Mouse (Mus musculus) heart, embryonic 14.5 days (tissue): ENCODE measurements at regions not wholly inside any gene's neighbourhood (a gene's known extent, or its start where the extent isn't known, plus 50 kb on each side); places are given as distances from the start of the nearest gene placed in this dataset.

Experiments
- ATAC-seq: fragments of 200-750 bp; cut with Nextera tagmentation; 2 replicates; pipeline ENCODE4 v1.8.0; 2017; ENCODE audit warnings: low read depth, moderate TSS enrichment; ENCODE audit not compliant: insufficient number of reproducible peaks, insufficient read depth, low FRiP score
- H3K27ac ChIP-seq, 2 experiments: fragments of 200-500 bp in 1 of 2; fragments of 300-500 bp in 1 of 2; sonication (generic) in 1 of 2; replicated peaks in 1 of 2; 2 replicates each; pipeline ENCODE4 v1.5.1; 2012 to 2014; ENCODE audit warnings: low read depth in 2 of 2, low read length in 2 of 2, control low read depth in 1 of 2, mild to moderate bottlenecking in 1 of 2, mixed read lengths in 1 of 2; ENCODE audit not compliant: control insufficient read depth in 1 of 2, insufficient read depth in 1 of 2
- H3K27me3 ChIP-seq: fragments of 300-500 bp; sonication (generic); 2 replicates; pipeline ENCODE4 v1.6.1; 2014; ENCODE audit warnings: mild to moderate bottlenecking, low read length, control low read depth; ENCODE audit not compliant: control insufficient read depth, insufficient read depth
- H3K36me3 ChIP-seq: fragments of 300-500 bp; sonication (generic); 2 replicates; pipeline ENCODE4 v1.6.1; 2014; ENCODE audit warnings: mild to moderate bottlenecking, control low read depth, low read length, mixed read lengths; ENCODE audit not compliant: control insufficient read depth, insufficient read depth
- H3K4me1 ChIP-seq, 2 experiments: fragments of 200-500 bp in 1 of 2; fragments of 300-500 bp in 1 of 2; sonication (generic) in 1 of 2; 2 replicates each; pipeline ENCODE4 v1.6.1; 2012 to 2014; ENCODE audit warnings: low read length in 2 of 2, control low read depth in 1 of 2, mixed read lengths in 1 of 2; ENCODE audit not compliant: control insufficient read depth in 2 of 2, insufficient read depth in 2 of 2
- H3K4me2 ChIP-seq: fragments of 300-500 bp; sonication (generic); 2 replicates; pipeline ENCODE4 v1.6.1; 2014; ENCODE audit warnings: mild to moderate bottlenecking, low read length
- H3K4me3 ChIP-seq, 2 experiments: fragments of 200-500 bp in 1 of 2; fragments of 300-500 bp in 1 of 2; sonication (generic) in 1 of 2; 2 replicates each; pipeline ENCODE4 v1.5.1; 2012 to 2014; ENCODE audit warnings: low read length in 2 of 2, mild to moderate bottlenecking in 2 of 2, control low read depth in 1 of 2, low read depth in 1 of 2, moderate library complexity in 1 of 2; ENCODE audit not compliant: control insufficient read depth in 1 of 2, insufficient read depth in 1 of 2
- H3K9ac ChIP-seq: fragments of 300-500 bp; sonication (generic); 2 replicates; pipeline ENCODE4 v1.6.1; 2014; ENCODE audit warnings: mild to moderate bottlenecking, low read length
- H3K9me3 ChIP-seq: fragments of 300-500 bp; sonication (generic); 2 replicates; pipeline ENCODE4 v1.6.1; 2016; ENCODE audit warnings: low read length, control low read depth; ENCODE audit not compliant: control insufficient read depth
- WGBS: fragments of 180-500 bp; shearing (Covaris S2); extraction: QIAGEN DNeasy Blood & Tissue Kit; methylation state at CpG from one replicate; pipeline ENCODE4 v1.1.7; 2014; 5-methylcytosine and 5-hydroxymethylcytosine counted together

- Histone ChIP-seq H3K4me1 (peaks cover 4 to 6% of the 10 kb centered on the region in 2 experiments; a peak in 3 of 4 replicates), H3K4me3 (no peak overlapping the region), H3K36me3 (no peaks in the 10 kb centered on the region), H3K9me3 (no peaks in the 10 kb centered on the region), H3K4me2 (peak overlapping the region; percentile 18; the same call in 1 of the 2 replicates), H3K27me3 (no peaks in the 10 kb centered on the region), H3K9ac (no peak overlapping the region), H3K27ac (no peak overlapping the region)
- no peak for ATAC-seq
- 26% methylated on average over 10 of the region's 10 CpGs for WGBS
These were observed 121.5 kb upstream of the Cep162 start for GRCm38 (mm10) chr9:87376731-87377310.

GRCm38 (mm10) chr9:87372251-87372905 lies 117.0 kb upstream of the Cep162 start:
- Histone ChIP-seq H3K4me3 (no peak overlapping the region), H3K36me3 (no peaks in the 10 kb centered on the region), H3K27me3 (no peaks in the 10 kb centered on the region), H3K9me3 (no peaks in the 10 kb centered on the region), H3K4me1 (peaks cover 0 to 2% of the 10 kb centered on the region in 2 experiments; a peak in 2 of 4 replicates), H3K4me2 (no peak overlapping the region), H3K27ac (no peak overlapping the region), H3K9ac (no peak overlapping the region)
- 58% methylated on average over 4 of the region's 4 CpGs for WGBS
- ATAC-seq: no peak

GRCm38 (mm10) chr9:87369059-87369458 lies 113.7 kb upstream of the Cep162 start:
- WGBS: 60% methylated on average over 4 of the region's 4 CpGs
- Histone ChIP-seq H3K36me3 (no peaks in the 10 kb centered on the region), H3K4me3 (no peak overlapping the region), H3K9me3 (no peaks in the 10 kb centered on the region), H3K27me3 (no peaks in the 10 kb centered on the region), H3K9ac (no peak overlapping the region), H3K4me2 (no peak overlapping the region), H3K4me1 (no peaks in the 10 kb centered on the region), H3K27ac (no peak overlapping the region)
- no peak for ATAC-seq

GRCm38 (mm10) chr9:87347008-87347407 lies 91.7 kb upstream of the Cep162 start:
- Histone ChIP-seq H3K36me3 (no peaks in the 10 kb centered on the region), H3K27me3 (no peaks in the 10 kb centered on the region), H3K27ac (no peak overlapping the region), H3K9me3 (no peaks in the 10 kb centered on the region), H3K4me1 (no peaks in the 10 kb centered on the region), H3K4me2 (no peak overlapping the region), H3K9ac (no peak overlapping the region), H3K4me3 (no peak overlapping the region)
- no peak for ATAC-seq
- 72% methylated on average over 1 of the region's 1 CpGs for WGBS

- Histone ChIP-seq H3K9ac (no peak overlapping the region), H3K36me3 (no peaks in the 10 kb centered on the region), H3K4me3 (no peak overlapping the region), H3K4me2 (no peak overlapping the region), H3K9me3 (no peaks in the 10 kb centered on the region), H3K27ac (no peak overlapping the region), H3K27me3 (no peaks in the 10 kb centered on the region), H3K4me1 (no peaks in the 10 kb centered on the region)
- no peak for ATAC-seq
- 74% methylated on average over 3 of the region's 3 CpGs for WGBS
These were observed 91.0 kb upstream of the Cep162 start for GRCm38 (mm10) chr9:87346278-87346882.

- Histone ChIP-seq H3K4me3 (no peak overlapping the region), H3K9ac (no peak overlapping the region), H3K27me3 (no peaks in the 10 kb centered on the region), H3K36me3 (no peaks in the 10 kb centered on the region), H3K27ac (no peak overlapping the region), H3K9me3 (no peaks in the 10 kb centered on the region), H3K4me1 (no peaks in the 10 kb centered on the region), H3K4me2 (no peak overlapping the region)
- ATAC-seq: no peak
- 69% methylated on average over 5 of the region's 5 CpGs for WGBS
These were observed 86.1 kb upstream of the Cep162 start for GRCm38 (mm10) chr9:87341438-87341837.

- no peaks in the 10 kb centered on the region for H3K27me3 ChIP-seq
- no peak for ATAC-seq
- no peaks in the 10 kb centered on the region for H3K4me1 ChIP-seq
- 20% methylated on average over 6 of the region's 6 CpGs for WGBS
- H3K27ac ChIP-seq: no peak overlapping the region
- no peak overlapping the region for H3K4me2 ChIP-seq
- no peak overlapping the region for H3K9ac ChIP-seq
- H3K4me3 ChIP-seq: no peak overlapping the region
- H3K9me3 ChIP-seq: no peaks in the 10 kb centered on the region
- no peaks in the 10 kb centered on the region for H3K36me3 ChIP-seq
These were observed 71.3 kb upstream of the Cep162 start for GRCm38 (mm10) chr9:87326374-87327295.
